Mouse (Mus musculus) gastrocnemius, adult 8-10 months (tissue): ENCODE measurements around the gene Palld. TPM values are rescaled to one million over a fixed set of nuclear protein-coding genes. Genes with fewer than 3 reads are reported as not detected.

Experiments used
- DNase-seq, 2 experiments: peaks; one replicate each; pipeline ENCODE4 v3.0.0; 2022; ENCODE audit warnings: low spot score in 2 of 2
- total RNA-seq, 4 experiments: library from RNA; stranded (reverse); gene quantifications; 2 replicates each; pipeline ENCODE4 v1.2.4; 2022

Palld gene
- total RNA-seq, 4 experiments from 2014 or later, result 45.3 to 55.5 (median 50.2) TPM

- no peak for DNase-seq
These were observed 211.1 kb downstream of the Palld start for GRCm38 (mm10) chr8:61691391-61691790.

GRCm38 (mm10) chr8:61687071-61687470, 215.4 kb downstream of the Palld start:
- no peak for DNase-seq

- peak in 1 of 2 experiments; percentile 17 for DNase-seq
These were observed 216.2 kb downstream of the Palld start for GRCm38 (mm10) chr8:61686340-61686739.

- no peak for DNase-seq
These were observed 217.2 kb downstream of the Palld start for GRCm38 (mm10) chr8:61685280-61685679.

GRCm38 (mm10) chr8:61684280-61684939, 218.1 kb downstream of the Palld start:
- no peak for DNase-seq

GRCm38 (mm10) chr8:61682902-61683301, 219.6 kb downstream of the Palld start:
- no peak for DNase-seq

GRCm38 (mm10) chr8:61681217-61681616, 221.3 kb downstream of the Palld start:
- no peak for DNase-seq

- DNase-seq, result no peak
These were observed 225.3 kb downstream of the Palld start for GRCm38 (mm10) chr8:61677227-61677626.

GRCm38 (mm10) chr8:61671151-61671550, 231.3 kb downstream of the Palld start:
- DNase-seq, result no peak

GRCm38 (mm10) chr8:61670376-61670775, 232.1 kb downstream of the Palld start:
- no peak for DNase-seq

GRCm38 (mm10) chr8:61666919-61667318, 235.6 kb downstream of the Palld start:
- DNase-seq, result no peak

GRCm38 (mm10) chr8:61665021-61665420, 237.5 kb downstream of the Palld start:
- DNase-seq, result no peak

- no peak for DNase-seq
These were observed 238.3 kb downstream of the Palld start for GRCm38 (mm10) chr8:61664162-61664561.

- DNase-seq, result no peak
These were observed 239.7 kb downstream of the Palld start for GRCm38 (mm10) chr8:61662829-61663228.

- DNase-seq, result no peak
These were observed 240.9 kb downstream of the Palld start for GRCm38 (mm10) chr8:61661611-61662010.

GRCm38 (mm10) chr8:61660961-61661360, 241.5 kb downstream of the Palld start:
- DNase-seq, result no peak

GRCm38 (mm10) chr8:61651955-61652354, 250.5 kb downstream of the Palld start:
- DNase-seq, result no peak

- DNase-seq, result no peak
These were observed 256.2 kb downstream of the Palld start for GRCm38 (mm10) chr8:61646195-61646835.

GRCm38 (mm10) chr8:61645642-61646041, 256.8 kb downstream of the Palld start:
- DNase-seq, result no peak

- DNase-seq, result no peak
These were observed 259.3 kb downstream of the Palld start for GRCm38 (mm10) chr8:61643215-61643614.

GRCm38 (mm10) chr8:61642358-61642847, 260.1 kb downstream of the Palld start:
- peak in 1 of 2 experiments; percentile 34 for DNase-seq

- no peak for DNase-seq
These were observed 262.9 kb downstream of the Palld start for GRCm38 (mm10) chr8:61639596-61639995.

- no peak for DNase-seq
These were observed 263.5 kb downstream of the Palld start for GRCm38 (mm10) chr8:61639008-61639407.
